Mouse (Mus musculus): ENCODE data around the gene Serpina11. TPM values are rescaled to one million over a fixed set of nuclear protein-coding genes. Genes with fewer than 3 reads are reported as not detected.

Serpina11 gene
- polyA plus RNA-seq, 1 experiment from 2014 or later, result not detected

DNA sequence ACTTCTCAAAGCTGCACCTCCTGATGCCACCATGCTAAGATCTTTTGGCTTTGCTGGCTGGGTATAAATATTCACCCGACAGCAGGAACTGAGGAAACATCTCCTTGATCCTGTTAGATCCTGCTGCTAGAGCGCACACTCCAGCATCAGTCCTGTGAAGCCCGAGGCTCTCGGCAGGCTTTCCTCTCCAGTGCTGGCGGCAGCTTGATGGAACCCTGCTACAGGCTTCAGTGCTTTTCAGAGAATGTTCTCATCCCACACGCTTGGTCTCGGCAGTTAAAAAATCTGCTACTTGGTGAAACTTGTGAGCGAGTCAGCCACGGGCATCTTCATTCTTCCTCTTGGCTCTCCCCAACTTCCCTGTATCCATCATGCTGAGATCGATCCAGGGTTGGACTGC lies 11.5 kb downstream of the Serpina11 start:
- H3K4me3 ChIP-seq (ENCODE audit: low read depth, low read length), result no peak overlapping the region
- H3K4me1 ChIP-seq (replicated peaks; ENCODE audit: control insufficient read depth, insufficient read depth, low read length), result no peaks in the 10 kb centered on the region
- TF ChIP-seq CTCF (IDR thresholded peaks at IDR 0.05; ENCODE audit: low read depth), result no peak
- H3K27ac ChIP-seq (ENCODE audit: low read depth, low read length), result no peak overlapping the region
- no peak for ATAC-seq
- no peak overlapping the region for H3K9ac ChIP-seq (ENCODE audit: low read depth, low read length)
- H3K4me2 ChIP-seq (replicated peaks; ENCODE audit: low read depth), result no peak overlapping the region
- no peaks in the 10 kb centered on the region for H3K27me3 ChIP-seq (replicated peaks; ENCODE audit: control insufficient read depth, insufficient read depth, low read length)
- no peaks in the 10 kb centered on the region for H3K36me3 ChIP-seq (ENCODE audit: control insufficient read depth, insufficient read depth)
- 92% methylated on average over 10 of the region's 10 CpGs for WGBS
- H3K9me3 ChIP-seq (ENCODE audit: control insufficient read depth), result no peaks in the 10 kb centered on the region

DNA sequence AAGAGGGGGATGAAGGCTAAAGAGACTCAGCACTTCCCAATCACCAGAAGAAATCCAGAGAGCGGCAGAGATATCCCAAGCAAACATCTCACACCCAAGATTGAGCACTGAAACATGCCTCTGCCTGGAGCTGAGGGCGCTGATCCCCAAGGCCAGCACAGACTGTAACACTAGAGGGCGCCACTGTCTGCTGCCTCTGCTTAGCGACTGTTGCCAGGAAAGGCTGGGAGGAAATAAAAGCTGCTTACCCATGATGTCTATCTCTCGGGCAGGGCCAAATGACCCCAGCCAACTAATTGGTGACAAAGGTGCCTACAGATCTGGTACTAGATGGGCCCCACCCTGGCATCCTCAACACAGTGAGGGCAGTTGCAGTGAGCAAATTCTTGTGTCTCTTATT lies 11.9 kb downstream of the Serpina11 start:
- Histone ChIP-seq H3K4me3 (ENCODE audit: low read depth, low read length) (no peak overlapping the region), H3K9me3 (ENCODE audit: control insufficient read depth) (no peaks in the 10 kb centered on the region), H3K4me2 (replicated peaks; ENCODE audit: low read depth) (no peak overlapping the region), H3K27ac (ENCODE audit: low read depth, low read length) (no peak overlapping the region), H3K36me3 (ENCODE audit: control insufficient read depth, insufficient read depth) (no peaks in the 10 kb centered on the region), H3K9ac (ENCODE audit: low read depth, low read length) (no peak overlapping the region), H3K27me3 (replicated peaks; ENCODE audit: control insufficient read depth, insufficient read depth, low read length) (no peaks in the 10 kb centered on the region), H3K4me1 (replicated peaks; ENCODE audit: control insufficient read depth, insufficient read depth, low read length) (no peaks in the 10 kb centered on the region)
- WGBS, result 30% methylated on average over 5 of the region's 5 CpGs
- peak; percentile 89 for TF ChIP-seq CTCF (IDR thresholded peaks at IDR 0.05; ENCODE audit: low read depth)
- ATAC-seq, result peak; percentile 54

DNA sequence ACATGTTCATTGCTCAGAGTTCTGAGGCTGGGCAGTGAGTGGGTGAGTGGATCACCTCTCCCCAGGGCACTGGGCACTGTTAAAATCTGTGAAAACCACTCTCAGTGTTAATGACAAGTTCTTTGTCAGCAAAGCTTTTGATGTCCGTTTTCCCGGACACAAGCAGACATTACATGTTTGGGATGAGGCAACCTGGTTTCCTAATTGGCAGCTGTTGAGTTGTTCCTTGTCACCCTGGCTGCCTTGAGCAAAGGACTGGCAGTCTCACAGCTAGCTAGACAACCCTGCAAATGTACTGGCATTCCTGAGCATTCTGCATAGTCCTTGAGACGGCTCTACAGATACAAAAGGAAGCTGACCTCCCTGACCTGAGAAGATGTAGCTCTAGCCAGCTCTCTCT lies 12.7 kb downstream of the Serpina11 start:
- Histone ChIP-seq H3K4me2 (replicated peaks; ENCODE audit: low read depth) (no peak overlapping the region), H3K9ac (ENCODE audit: low read depth, low read length) (no peak overlapping the region), H3K4me3 (ENCODE audit: low read depth, low read length) (no peak overlapping the region), H3K4me1 (replicated peaks; ENCODE audit: control insufficient read depth, insufficient read depth, low read length) (no peaks in the 10 kb centered on the region), H3K27ac (ENCODE audit: low read depth, low read length) (no peak overlapping the region), H3K9me3 (ENCODE audit: control insufficient read depth) (no peaks in the 10 kb centered on the region), H3K36me3 (ENCODE audit: control insufficient read depth, insufficient read depth) (no peaks in the 10 kb centered on the region), H3K27me3 (replicated peaks; ENCODE audit: control insufficient read depth, insufficient read depth, low read length) (no peaks in the 10 kb centered on the region)
- ATAC-seq, result no peak
- no peak for TF ChIP-seq CTCF (IDR thresholded peaks at IDR 0.05; ENCODE audit: low read depth)
- 82% methylated on average over 3 of the region's 3 CpGs for WGBS

DNA sequence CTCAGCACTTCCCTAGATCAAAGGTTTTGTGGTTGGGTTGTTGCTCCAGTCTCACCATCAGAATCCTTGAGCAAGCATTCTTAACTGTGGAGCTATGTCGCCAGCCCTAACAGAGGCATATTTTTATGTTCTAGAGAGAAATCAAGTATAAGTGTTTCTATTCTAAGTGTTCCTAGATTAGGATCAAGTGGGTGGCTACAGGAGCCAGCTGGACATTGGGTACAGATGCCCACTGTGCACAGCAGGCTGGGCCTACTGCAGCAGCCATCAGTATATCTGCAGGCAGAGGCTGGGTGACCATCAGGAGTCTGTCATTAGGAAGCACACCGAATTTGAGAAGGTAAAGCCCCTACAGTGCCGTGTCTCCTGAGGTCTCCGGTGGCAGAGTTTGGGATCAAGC lies 18.7 kb downstream of the Serpina11 start:
- Histone ChIP-seq H3K4me1 (replicated peaks; ENCODE audit: control insufficient read depth, insufficient read depth, low read length) (no peaks in the 10 kb centered on the region), H3K36me3 (ENCODE audit: control insufficient read depth, insufficient read depth) (no peaks in the 10 kb centered on the region), H3K4me3 (ENCODE audit: low read depth, low read length) (no peak overlapping the region), H3K27me3 (replicated peaks; ENCODE audit: control insufficient read depth, insufficient read depth, low read length) (no peaks in the 10 kb centered on the region), H3K9ac (ENCODE audit: low read depth, low read length) (no peak overlapping the region), H3K9me3 (ENCODE audit: control insufficient read depth) (no peaks in the 10 kb centered on the region), H3K27ac (ENCODE audit: low read depth, low read length) (no peak overlapping the region), H3K4me2 (replicated peaks; ENCODE audit: low read depth) (no peak overlapping the region)
- no peak for TF ChIP-seq CTCF (IDR thresholded peaks at IDR 0.05; ENCODE audit: low read depth)
- ATAC-seq, result no peak
- WGBS, result 88% methylated on average over 4 of the region's 4 CpGs

DNA sequence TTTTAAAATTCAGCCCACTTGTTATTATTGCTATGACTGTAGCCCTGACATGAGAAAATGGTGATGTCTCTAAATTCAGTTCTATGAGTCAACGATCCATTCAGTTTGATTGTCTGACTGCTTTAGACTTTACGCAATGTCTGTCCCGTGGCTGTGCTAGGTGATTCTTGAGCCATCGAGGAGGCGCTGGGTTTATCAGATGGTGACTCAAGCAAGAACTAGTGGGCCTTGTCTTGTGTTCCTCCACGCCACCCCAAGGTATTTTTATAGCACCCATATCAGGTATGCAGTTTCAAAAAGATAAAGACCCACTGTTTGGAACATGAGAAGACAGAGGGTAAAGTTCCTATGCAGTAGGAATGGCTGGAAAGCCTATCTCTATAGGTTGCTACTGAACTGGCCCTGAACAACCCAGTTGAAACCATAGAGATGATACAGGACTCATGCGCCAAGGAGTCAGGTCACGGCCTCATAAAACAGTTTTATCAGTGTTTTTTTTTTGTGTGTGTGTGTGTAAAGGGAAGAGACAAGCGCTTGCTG lies 20.1 kb downstream of the Serpina11 start:
- H3K9me3 ChIP-seq (ENCODE audit: control insufficient read depth), result no peaks in the 10 kb centered on the region
- ATAC-seq, result peak; percentile 97
- 38% methylated on average over 9 of the region's 9 CpGs for WGBS
- no peak for TF ChIP-seq CTCF (IDR thresholded peaks at IDR 0.05; ENCODE audit: low read depth)
- H3K9ac ChIP-seq (ENCODE audit: low read depth, low read length), result no peak overlapping the region
- H3K4me3 ChIP-seq (ENCODE audit: low read depth, low read length), result no peak overlapping the region
- no peaks in the 10 kb centered on the region for H3K27me3 ChIP-seq (replicated peaks; ENCODE audit: control insufficient read depth, insufficient read depth, low read length)
- no peak overlapping the region for H3K4me2 ChIP-seq (replicated peaks; ENCODE audit: low read depth)
- peak overlapping the region; percentile 86 for H3K27ac ChIP-seq (ENCODE audit: low read depth, low read length)
- H3K36me3 ChIP-seq (ENCODE audit: control insufficient read depth, insufficient read depth), result no peaks in the 10 kb centered on the region
- no peaks in the 10 kb centered on the region for H3K4me1 ChIP-seq (replicated peaks; ENCODE audit: control insufficient read depth, insufficient read depth, low read length)

DNA sequence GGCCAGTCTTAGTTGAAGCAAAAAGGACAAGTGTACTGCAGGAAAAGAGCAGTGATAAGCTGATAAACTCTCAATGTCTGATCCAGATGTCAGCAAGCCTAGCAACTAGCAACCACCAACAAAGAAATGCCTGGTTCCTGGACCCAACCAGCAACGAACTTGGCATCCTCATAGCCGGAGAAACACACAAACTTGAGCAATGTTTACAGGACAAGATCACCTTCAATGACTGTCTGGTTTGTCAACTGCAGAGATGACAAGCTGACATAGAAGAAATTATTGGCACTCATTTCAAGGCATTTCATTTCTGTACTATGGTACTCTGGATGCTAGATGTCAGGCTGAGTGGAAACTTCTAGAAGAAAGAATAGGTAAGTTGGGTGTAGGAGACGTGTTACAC lies 23.0 kb downstream of the Serpina11 start:
- Histone ChIP-seq H3K27me3 (replicated peaks; ENCODE audit: control insufficient read depth, insufficient read depth, low read length) (no peaks in the 10 kb centered on the region), H3K9ac (ENCODE audit: low read depth, low read length) (no peak overlapping the region), H3K4me1 (replicated peaks; ENCODE audit: control insufficient read depth, insufficient read depth, low read length) (no peaks in the 10 kb centered on the region), H3K9me3 (ENCODE audit: control insufficient read depth) (no peaks in the 10 kb centered on the region), H3K27ac (ENCODE audit: low read depth, low read length) (no peak overlapping the region), H3K4me2 (replicated peaks; ENCODE audit: low read depth) (no peak overlapping the region), H3K36me3 (ENCODE audit: control insufficient read depth, insufficient read depth) (no peaks in the 10 kb centered on the region), H3K4me3 (ENCODE audit: low read depth, low read length) (no peak overlapping the region)
- 82% methylated on average over 3 of the region's 3 CpGs for WGBS
- no peak for TF ChIP-seq CTCF (IDR thresholded peaks at IDR 0.05; ENCODE audit: low read depth)
- no peak for ATAC-seq

DNA sequence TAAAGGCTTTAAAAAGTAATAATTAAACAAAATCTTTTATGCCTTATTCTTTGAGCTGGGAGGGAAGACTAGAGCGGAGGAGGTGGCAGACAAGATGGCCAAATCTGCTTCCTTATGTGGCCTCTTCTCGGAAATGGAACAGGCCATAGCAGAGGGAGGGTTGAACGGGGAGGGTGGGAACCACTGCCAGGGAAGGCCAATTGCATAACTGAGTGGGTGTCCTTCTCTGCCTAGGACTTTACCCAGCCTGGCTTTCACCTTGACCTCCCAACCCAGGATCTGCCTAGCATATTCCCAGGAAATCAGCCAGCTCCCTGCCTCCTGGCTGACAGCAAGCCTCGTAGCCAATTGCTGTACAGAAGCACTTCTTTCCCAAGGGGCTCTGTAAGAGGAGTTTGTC lies 26.5 kb downstream of the Serpina11 start:
- no peaks in the 10 kb centered on the region for H3K9me3 ChIP-seq (ENCODE audit: control insufficient read depth)
- no peaks in the 10 kb centered on the region for H3K36me3 ChIP-seq (ENCODE audit: control insufficient read depth, insufficient read depth)
- 61% methylated on average over 4 of the region's 4 CpGs for WGBS
- no peaks in the 10 kb centered on the region for H3K4me1 ChIP-seq (replicated peaks; ENCODE audit: control insufficient read depth, insufficient read depth, low read length)
- no peak for TF ChIP-seq CTCF (IDR thresholded peaks at IDR 0.05; ENCODE audit: low read depth)
- no peaks in the 10 kb centered on the region for H3K27me3 ChIP-seq (replicated peaks; ENCODE audit: control insufficient read depth, insufficient read depth, low read length)
- no peak overlapping the region for H3K4me3 ChIP-seq (ENCODE audit: low read depth, low read length)
- ATAC-seq, result no peak
- H3K4me2 ChIP-seq (replicated peaks; ENCODE audit: low read depth), result no peak overlapping the region
- H3K27ac ChIP-seq (ENCODE audit: low read depth, low read length), result no peak overlapping the region
- no peak overlapping the region for H3K9ac ChIP-seq (ENCODE audit: low read depth, low read length)

All from intestine, postnatal 0 days (tissue).